Mouse (Mus musculus) erythroblast, embryonic 14.5 days (primary cell): Measurements from ENCODE around the gene Gm49416. TPM values are rescaled to one million over a fixed set of nuclear protein-coding genes. Genes with fewer than 3 reads are reported as not detected.
"Not testable (repeated sequence)": the region's sequence is repeated elsewhere in the genome, so short reads cannot be mapped to it uniquely, and the experiment has no call there.

ENCODE experiments used
- H3K27me3 ChIP-seq: 2 replicates; pipeline ENCODE4 v1.6.1; 2012; ENCODE audit warnings: inconsistent platforms; ENCODE audit not compliant: control insufficient read depth
- H3K36me3 ChIP-seq: 2 replicates; pipeline ENCODE4 v1.6.1; 2012; ENCODE audit warnings: mild to moderate bottlenecking, inconsistent platforms; ENCODE audit not compliant: control insufficient read depth
- H3K4me1 ChIP-seq: 2 replicates; pipeline ENCODE4 v1.6.1; 2012; ENCODE audit warnings: inconsistent platforms; ENCODE audit not compliant: control insufficient read depth
- H3K4me3 ChIP-seq: replicated peaks from 2 replicates; pipeline ENCODE3; 2012; ENCODE audit warnings: moderate library complexity, mild to moderate bottlenecking, inconsistent platforms
- H3K9me3 ChIP-seq: 2 replicates; pipeline ENCODE4 v1.6.1; 2012; ENCODE audit warnings: low read length, inconsistent platforms, mixed read lengths; ENCODE audit not compliant: control insufficient read depth
- GATA1 ChIP-seq: IDR thresholded peaks from 2 replicates; pipeline ENCODE4 v1.6.1; 2012; ENCODE audit warnings: low read length, inconsistent platforms, mixed read lengths
- TAL1 ChIP-seq: IDR thresholded peaks from 3 replicates; pipeline ENCODE4 v1.6.1; 2012; ENCODE audit warnings: low read length, inconsistent platforms, mixed read lengths
- polyA plus RNA-seq: library from polyadenylated mRNA; stranded (reverse); fragments of >175 nt; gene quantifications from 2 replicates; pipeline ENCODE4 v1.2.3, GENCODE M21; 2012

Gm49416 gene
- polyA plus RNA-seq, 1 experiment: not detected

DNA sequence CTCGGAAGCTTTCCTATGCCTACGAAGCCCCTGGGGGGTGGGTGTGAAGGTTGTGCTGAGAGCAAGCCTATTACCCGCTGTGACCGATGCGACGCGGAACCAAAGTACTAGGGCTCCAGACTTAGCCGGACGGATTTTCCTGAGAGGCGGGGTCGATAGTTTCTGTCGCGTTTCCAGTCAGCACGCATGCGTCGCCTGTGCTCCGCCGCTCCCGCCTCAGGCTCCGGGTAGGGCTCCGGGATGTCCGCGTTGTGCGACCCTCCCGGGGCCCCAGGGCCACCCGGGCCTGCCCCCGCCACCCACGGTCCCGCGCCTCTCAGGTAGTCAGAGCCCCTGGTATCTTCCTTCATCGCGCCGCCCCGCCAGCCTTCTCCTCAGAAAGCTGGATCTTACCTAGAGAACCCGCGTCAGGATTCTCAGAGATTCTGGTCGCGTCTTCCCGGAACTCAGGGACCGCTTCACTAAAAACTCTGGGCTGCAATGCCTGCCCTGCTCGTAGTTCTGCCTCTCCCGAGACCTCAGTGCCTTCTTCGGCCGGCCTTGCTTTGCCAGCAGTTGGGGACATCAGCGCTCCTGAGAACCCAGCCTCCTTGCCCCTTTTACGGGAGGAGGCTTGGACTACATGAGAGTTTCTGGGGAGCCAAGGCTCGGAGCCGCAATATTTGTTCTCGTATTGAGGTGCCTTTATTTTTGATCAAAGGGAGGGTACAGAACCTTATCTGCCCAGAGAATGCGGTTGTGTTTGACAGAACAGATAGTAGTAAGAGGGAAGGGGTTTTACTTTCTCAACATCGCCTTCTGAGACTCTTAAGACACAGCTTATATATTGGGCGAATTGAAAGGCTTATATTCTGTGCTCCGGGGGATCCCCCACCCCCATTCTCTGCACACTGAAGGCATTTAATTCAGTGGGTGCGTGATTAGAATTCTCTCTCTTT, 4.4 kb downstream of the Gm49416 start, which contains the start of gene Ints5:
Gene Ints5, plus strand, starts transcription at position 177 of the 938 bp plus-strand sequence.
- Histone ChIP-seq H3K4me3 (peak within 1 kb of the TSS; percentile 85), H3K27me3 (no peaks in the 10 kb centered on the region), H3K9me3 (peaks cover 3% of the 10 kb centered on the region; the same call in 1 of the 2 replicates), H3K4me1 (peaks cover 81% of the 10 kb centered on the region), H3K36me3 (peaks cover 53% of the 10 kb centered on the region)
- TF ChIP-seq GATA1: no peak
- no peak for TF ChIP-seq TAL1

DNA sequence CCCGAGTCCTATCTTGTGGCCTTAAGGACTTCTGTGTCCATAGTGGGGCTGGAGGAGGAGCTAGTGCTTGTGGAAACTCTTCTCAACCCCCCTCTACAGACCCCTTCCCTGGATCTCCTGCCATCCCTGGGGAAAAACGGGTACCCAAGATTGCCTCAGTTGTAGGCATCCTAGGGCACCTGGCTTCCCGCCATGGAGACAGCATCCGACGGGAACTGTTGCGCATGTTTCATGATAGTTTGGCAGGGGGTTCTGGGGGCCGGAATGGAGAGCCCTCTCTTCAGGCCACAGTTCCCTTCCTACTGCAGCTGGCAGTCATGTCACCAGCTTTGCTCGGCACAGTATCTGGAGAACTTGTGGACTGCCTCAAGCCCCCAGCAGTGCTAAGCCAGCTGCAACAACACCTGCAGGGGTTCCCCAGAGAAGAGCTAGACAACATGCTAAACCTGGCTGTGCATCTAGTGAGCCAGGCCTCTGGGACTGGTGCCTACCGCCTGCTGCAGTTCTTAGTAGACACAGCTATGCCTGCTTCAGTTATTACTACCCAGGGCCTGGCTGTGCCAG, 6.8 kb downstream of the Gm49416 start:
- TF ChIP-seq GATA1 (no peak), TAL1 (no peak)
- H3K4me1 ChIP-seq: peaks cover 84% of the 10 kb centered on the region
- H3K4me3 ChIP-seq: no peak overlapping the region
- H3K27me3 ChIP-seq: no peaks in the 10 kb centered on the region
- H3K36me3 ChIP-seq: peaks cover 56% of the 10 kb centered on the region
- H3K9me3 ChIP-seq: peaks cover 3% of the 10 kb centered on the region; the same call in 1 of the 2 replicates

GRCm38 (mm10) chr19:8896231-8896630, 7.5 kb downstream of the Gm49416 start:
- H3K4me3 ChIP-seq, H3K9me3 ChIP-seq, H3K27me3 ChIP-seq: not testable (repeated sequence)
- Histone ChIP-seq H3K36me3 (peaks cover 56% of the 10 kb centered on the region), H3K4me1 (peaks cover 81% of the 10 kb centered on the region)

DNA sequence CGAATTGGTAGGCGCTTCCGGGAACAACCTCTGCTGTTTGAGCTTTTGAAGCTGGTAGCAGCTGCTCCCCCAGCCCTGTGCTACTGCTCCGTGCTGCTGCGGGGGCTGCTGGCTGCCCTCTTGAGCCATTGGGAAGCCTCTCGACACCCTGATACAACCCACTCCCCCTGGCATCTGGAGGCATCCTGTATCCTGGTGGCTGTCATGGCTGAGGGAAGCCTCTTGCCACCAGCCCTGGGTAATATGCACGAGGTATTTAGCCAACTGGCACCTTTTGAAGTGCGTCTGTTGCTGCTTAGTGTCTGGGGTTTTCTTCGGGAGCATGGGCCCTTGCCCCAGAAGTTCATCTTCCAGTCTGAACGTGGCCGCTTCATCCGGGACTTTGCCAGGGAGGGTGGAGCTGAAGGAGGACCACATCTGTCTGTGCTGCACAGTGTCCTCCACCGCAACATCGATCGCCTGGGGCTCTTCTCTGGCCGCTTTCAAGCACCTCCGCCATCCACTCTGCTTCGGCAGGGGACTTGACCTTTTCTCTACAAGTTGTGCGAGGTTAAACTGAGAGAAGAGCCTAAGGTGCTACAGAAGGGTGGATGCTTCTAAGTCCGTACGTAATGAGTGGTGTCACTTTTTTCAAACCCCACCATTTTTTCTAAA, 8.6 kb downstream of the Gm49416 start:
- H3K4me1 ChIP-seq: peaks cover 74% of the 10 kb centered on the region
- H3K27me3 ChIP-seq, H3K9me3 ChIP-seq: not testable (repeated sequence)
- peaks cover 61% of the 10 kb centered on the region for H3K36me3 ChIP-seq
- H3K4me3 ChIP-seq: peak overlapping the region; percentile 70

DNA sequence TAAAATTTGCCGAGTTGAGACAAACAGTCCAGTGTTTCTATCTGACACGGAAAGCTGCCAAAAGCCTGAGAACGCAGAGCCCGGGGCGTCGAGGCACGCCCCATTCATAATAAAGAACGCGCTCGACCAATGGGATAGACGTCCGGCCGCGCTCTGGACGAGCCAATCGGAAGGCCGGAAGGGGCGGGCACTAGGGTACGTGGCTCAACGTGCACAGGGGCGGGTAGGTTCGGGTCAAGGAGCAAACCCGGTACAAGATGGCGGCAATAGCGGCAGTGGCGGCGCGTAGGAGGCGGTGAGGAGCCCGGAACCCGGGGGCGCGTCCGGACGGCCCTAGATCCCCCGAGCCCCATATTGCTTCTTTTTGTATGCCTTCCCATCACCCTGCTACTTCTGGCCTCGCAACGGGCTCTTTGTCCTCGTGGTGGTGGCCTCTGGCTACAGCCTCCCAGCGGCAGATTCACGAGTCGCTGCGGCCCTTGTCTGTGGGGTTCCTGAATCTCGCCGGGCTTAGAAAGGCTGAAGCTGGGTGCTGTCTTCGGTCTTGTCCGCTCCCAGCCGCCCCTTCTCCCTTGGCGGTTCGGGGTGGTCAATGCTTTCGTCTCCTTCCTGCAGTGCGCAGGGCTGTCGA, 9.3 kb downstream of the Gm49416 start, which contains the start of gene Ganab:
Gene Ganab, plus strand, starts transcription at position 207 of the 631 bp plus-strand sequence.
- Histone ChIP-seq H3K27me3 (no peaks in the 10 kb centered on the region), H3K9me3 (peaks cover 3% of the 10 kb centered on the region; the same call in 1 of the 2 replicates), H3K36me3 (peaks cover 68% of the 10 kb centered on the region), H3K4me1 (peaks cover 70% of the 10 kb centered on the region), H3K4me3 (peak within 1 kb of the TSS; percentile 70)
- TF ChIP-seq GATA1: no peak
- no peak for TF ChIP-seq TAL1

- no peak for TF ChIP-seq GATA1
- no peak for TF ChIP-seq TAL1
- peaks cover 74% of the 10 kb centered on the region for H3K36me3 ChIP-seq
- H3K9me3 ChIP-seq: peaks cover 3% of the 10 kb centered on the region; the same call in 1 of the 2 replicates
- peak overlapping the region; percentile 70 for H3K4me3 ChIP-seq
- no peaks in the 10 kb centered on the region for H3K27me3 ChIP-seq
- peaks cover 65% of the 10 kb centered on the region for H3K4me1 ChIP-seq
Observed at GRCm38 (mm10) chr19:8898576-8898975, 9.8 kb downstream of the Gm49416 start.

- Histone ChIP-seq H3K27me3 (no peaks in the 10 kb centered on the region), H3K4me1 (peaks cover 60% of the 10 kb centered on the region), H3K4me3 (peak overlapping the region; percentile 70), H3K36me3 (peaks cover 78% of the 10 kb centered on the region), H3K9me3 (peaks cover 3% of the 10 kb centered on the region; the same call in 1 of the 2 replicates)
- no peak for TF ChIP-seq GATA1
- TF ChIP-seq TAL1: no peak
Observed at GRCm38 (mm10) chr19:8899079-8899478, 10.4 kb downstream of the Gm49416 start.

- no peak overlapping the region for H3K4me3 ChIP-seq
- peaks cover 24% of the 10 kb centered on the region for H3K4me1 ChIP-seq
- no peaks in the 10 kb centered on the region for H3K9me3 ChIP-seq
- H3K27me3 ChIP-seq: no peaks in the 10 kb centered on the region
- peaks cover 87% of the 10 kb centered on the region for H3K36me3 ChIP-seq
- no peak for TF ChIP-seq GATA1
- no peak for TF ChIP-seq TAL1
Observed at GRCm38 (mm10) chr19:8903412-8903811, 14.7 kb downstream of the Gm49416 start.

- H3K4me1 ChIP-seq: no peaks in the 10 kb centered on the region
- no peaks in the 10 kb centered on the region for H3K9me3 ChIP-seq
- no peak overlapping the region for H3K4me3 ChIP-seq
- TF ChIP-seq GATA1 (no peak), TAL1 (no peak)
- H3K36me3 ChIP-seq: peaks cover 98% of the 10 kb centered on the region
- H3K27me3 ChIP-seq: no peaks in the 10 kb centered on the region
Observed at GRCm38 (mm10) chr19:8908531-8908930, 19.8 kb downstream of the Gm49416 start.
